Mouse (Mus musculus) kidney, postnatal 25 days (tissue): ENCODE data around the gene Kif2c.

ENCODE experiments used
- DNase-seq, 2 experiments: peaks; one replicate each; pipeline ENCODE4 v3.0.0; 2021; ENCODE audit warnings: mixed read lengths in 2 of 2

The Kif2c gene

DNA sequence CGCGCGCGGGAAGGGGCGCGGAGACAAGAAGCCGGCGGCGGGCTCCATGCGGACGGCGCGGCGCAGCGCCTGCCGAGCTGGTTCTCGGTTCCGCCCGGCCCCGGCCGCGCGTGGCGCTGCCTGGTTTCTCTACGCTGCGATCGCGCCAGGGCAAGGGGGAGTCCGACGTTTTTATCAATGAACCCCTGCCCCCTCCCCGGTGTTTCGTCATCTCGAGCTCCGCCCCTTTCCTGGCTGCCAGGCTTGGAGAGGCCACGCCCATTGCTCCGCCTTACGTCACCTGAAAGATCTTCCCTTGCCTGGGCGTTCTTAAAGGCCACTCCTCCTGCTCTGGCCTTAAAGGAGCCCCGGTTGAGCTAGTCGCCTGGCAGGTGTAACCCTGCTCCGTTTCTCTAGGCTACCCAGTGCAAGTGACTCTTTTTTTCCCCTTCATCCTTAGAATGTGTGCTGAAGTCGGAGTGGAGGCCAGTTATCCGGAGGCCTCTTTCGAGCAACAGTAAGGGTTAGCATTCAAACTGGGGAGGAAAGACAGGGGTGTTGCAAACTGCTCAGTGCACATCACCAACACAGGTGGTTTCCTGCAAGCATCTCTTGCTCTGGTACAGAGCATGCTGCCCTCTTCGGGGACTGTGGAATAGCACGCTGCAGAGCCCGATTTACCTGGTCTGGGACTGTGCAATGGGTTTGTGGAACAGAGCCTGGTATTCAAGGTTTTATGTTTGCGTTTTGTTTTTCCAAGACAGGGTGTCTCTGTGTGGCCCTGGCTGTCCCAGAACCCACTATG lies 48.4 kb downstream of the Kif2c start, which contains the start of gene Plk3:
TSS of gene Plk3 (minus strand) at position 147 of the 784 bp plus-strand sequence.
- DNase-seq = peak; percentile 98 to 99

DNA sequence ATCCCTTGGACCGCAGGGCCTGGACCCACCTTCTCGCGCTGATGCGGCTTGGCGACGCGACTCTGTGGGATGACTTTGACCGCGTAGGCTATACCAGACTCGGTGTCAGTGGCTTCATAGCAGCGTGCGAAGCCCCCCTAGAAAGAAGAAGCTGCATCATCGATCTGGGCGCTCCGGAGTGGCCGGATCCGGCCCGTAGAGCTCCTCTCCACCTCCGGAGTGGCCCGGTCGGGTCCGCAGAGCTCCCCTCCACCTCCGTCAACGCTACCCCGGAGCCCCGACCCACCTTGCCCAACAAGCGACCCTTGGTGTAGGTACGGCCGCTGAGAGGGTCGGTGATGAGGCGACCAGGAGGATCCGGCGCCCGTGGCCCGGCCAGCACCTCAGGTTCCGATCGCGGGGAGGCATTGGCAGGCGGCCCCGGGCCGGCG lies 49.1 kb downstream of the Kif2c start:
- peak in 1 of 2 experiments; percentile 47 for DNase-seq

DNA sequence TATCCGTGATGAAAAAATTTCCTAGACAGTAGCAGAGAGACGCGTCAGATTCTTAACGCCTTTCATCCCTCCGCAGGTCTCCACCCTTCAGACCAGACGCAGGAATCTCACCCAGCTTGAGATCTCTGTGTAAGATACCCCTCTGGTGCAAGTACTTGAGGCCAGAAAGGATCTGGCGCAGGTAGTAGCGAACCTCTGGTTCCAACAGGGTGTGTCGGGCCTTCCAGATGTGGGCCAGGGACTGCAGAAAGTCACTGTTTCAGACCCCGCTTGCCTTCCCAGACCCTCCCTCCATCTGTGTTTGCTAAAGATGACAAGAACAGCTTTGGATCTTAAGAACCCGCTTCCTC lies 49.7 kb downstream of the Kif2c start:
- no peak for DNase-seq

DNA sequence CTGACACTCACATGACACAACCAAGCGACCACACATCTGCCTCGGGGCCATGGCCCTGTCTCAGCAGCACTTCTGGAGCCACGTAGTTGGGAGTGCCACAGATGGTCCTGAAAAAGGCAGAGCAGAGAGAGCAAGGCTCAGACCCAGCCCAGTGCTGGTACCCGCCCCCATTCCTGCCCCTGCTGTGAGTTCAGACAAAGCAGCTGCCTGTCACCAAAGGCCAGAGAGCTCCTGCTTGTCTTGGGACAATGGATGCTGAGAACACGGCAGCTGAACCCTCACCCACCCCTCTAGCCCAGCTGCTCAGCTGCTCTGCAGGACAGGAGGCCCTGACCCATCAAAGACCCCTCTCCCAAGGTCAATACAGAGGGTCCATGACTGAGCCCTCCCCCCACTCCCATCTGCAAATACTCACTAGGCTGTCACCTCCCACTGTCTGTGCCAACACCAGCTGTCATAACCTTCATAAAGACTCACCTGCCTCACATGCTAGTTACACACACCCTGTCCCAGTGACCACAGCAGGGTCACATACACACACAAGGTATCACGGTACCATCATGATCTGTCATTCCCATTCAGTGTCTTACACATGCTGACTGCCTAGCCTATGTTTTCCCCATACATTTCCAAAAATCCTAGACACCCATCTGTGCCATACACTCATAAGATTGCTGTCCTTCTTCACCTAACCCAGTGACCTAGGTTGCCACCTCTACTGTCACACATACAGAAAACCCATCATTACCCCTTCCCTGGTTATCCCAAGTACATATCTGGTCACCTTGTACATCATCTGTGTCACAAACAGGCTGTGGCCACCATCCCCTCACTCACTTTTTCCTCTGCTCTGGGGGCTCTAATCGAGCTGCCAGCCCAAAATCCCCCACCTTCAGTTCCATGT lies 50.3 kb downstream of the Kif2c start:
- DNase-seq = no peak

DNA sequence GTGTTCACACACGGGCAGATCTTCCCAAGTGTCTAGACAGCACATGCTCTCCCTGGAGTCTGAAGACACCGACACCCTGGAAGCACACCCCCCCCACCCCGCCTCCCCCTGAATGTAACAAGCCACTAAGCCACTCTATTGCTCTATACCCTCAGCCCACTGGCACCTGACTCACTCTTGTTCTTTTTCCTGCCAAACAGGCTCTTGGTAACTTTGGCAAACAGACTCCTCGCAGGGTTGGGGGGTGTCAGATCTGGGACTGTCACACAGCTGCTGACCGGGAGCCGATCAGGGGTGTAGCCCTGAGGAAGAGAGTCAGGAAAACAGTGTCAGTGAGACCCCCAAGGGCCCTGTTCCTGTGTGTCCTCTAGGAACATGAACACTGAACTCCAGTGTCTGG lies 51.2 kb downstream of the Kif2c start:
- DNase-seq = no peak

DNA sequence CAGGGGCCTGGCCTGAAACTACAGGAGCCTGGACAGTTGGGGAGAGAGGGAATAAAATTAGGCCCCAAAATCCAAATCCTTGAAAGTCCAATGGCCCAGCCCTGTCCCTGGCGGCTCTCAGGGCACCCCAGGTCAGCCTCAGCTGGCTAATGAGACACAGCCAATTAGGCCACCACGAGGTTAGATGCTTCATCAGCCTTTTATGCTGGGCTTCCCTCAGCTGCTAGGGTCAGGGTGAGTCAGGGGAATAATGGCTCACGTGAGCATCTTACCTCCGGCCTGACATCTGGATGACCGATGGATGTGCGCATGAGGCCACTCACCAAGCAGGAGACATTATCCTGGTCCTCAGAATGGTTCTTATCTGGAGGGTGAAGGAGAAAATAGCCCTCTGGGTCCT lies 51.6 kb downstream of the Kif2c start:
- DNase-seq = peak in 1 of 2 experiments; percentile 70

DNA sequence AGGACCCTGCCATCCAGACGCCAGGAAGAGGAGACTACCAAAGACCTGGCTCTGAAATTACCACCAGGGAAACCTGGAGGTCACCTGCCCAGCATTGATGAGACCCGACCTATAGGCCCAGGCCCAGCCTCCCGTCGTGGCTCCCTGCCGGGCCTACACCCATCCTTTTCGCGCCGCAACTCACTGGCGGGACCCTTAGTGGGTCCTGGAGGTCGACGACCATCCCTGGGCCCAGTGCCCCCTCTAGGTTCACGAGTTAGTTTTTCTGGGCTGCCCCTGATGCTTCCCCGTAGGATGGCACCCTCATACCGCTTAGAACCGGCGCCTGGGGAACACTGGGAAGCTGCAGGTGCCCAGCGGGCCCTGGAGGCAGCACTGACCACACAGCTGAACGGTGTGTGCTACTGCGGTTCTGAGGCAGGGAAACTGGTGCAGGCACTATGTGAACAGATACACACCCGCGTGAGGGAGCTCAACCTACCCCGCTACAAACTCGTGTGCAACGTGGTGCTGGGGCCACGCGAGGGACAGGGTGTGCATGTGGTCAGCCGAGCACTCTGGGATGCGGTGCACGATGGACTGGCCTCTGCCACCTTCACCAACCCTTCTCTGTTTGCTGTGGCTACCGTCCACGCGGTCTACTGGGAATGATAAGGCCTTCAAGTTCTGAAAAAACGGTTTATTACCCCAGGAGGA lies 54.3 kb downstream of the Kif2c start:
- DNase-seq = no peak

DNA sequence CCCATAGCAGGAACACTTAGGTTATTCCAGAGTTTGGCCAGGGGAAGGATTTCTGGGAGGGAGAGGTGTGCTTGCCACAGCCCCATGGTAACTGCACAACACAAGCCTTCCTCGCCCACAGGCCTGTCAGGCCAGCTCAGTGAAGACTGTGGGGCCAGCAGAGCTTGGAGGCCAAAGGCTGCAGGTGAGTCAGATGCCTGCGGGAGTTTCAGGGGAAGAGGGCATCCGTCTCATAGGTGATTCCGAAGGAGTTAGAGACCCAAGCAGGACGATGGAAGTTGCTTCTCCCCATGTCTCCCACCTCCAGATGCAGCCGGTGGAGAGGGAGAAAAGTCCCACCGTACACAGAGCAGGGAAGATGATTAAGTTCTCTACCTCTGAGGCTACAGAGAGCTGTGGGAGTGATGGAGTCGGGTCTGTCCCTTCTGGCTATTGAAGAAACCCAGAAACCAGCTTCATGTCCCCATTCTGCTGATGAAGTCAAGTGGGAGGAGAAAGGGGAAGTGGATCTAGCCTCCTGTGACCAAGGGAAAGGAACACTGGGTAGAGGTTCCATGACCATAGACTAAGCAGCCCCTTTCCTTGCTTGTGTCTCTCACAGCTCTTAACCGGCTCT lies 55.7 kb downstream of the Kif2c start, which contains the start of gene Tctex1d4:
TSS of gene Tctex1d4 (plus strand) at position 120 of the 616 bp plus-strand sequence.
- DNase-seq = no peak

DNA sequence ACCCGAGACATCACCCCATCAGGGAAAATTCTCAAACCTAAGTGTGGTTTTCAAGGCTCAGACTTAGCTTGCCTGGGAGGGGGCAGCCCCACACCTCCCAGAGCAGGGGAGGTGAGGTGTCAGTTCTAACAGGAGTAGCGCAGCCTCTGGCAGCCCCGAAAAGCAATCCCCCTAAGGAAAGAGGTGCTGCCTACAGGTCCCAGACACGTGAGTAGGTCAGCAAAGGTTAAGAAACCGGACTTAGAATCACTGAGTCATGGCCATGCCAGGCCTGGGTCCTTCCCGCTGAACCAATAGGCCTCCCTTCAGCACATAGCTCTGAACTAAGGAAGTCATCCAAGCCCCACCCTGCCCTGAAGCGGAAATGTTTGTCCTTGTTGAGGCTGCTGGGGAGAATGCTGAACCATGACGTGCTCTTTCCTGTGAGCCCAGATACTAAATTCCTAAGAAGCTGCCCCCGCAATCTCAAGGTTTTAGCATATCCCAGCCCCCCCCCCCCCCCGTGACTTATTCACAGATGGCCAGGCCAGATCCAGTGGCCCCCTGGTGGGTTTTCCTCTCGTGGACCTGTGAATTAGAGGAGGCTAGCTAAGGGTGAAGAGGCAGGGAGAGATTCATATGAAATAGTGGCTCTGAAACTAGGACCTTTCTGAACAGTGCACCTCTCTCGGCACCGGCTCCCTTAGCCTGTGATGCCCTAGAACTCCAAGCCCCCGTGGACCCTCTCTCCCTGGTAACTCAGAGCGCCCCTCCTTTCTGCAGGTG lies 56.3 kb downstream of the Kif2c start:
- peak; percentile 84 to 93 for DNase-seq

DNA sequence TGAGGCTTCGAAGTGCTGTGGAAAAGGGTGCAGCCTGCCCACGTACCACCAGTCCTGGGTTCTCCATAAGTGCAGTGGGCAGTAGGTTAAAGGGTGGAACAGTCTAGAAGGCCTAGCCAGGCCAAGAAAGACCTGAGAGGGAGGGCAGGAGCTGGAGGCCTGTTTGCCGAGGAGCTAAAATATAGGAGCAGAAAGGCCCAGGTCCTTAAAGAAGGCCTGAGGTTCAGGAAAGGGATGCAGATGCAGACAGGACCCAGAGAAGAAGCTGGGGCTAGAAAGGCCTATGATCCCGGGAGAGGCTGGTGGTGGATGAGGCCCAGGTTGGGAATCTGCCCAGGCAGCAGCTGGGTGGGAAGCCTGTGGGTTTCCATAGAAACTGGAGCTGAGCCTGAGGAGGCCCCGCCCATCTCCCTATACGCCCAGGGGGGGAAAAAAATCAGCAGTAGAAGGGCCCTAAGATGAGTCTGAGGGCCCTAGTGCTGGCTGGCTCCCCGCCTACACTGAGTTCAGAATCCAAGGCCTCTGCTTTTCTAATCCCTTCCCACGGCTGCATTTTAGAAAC lies 57.0 kb downstream of the Kif2c start, which contains the start of gene Btbd19:
TSS of gene Btbd19 (minus strand) at position 378 of the 562 bp plus-strand sequence.
- peak; percentile 67 to 79 for DNase-seq

DNA sequence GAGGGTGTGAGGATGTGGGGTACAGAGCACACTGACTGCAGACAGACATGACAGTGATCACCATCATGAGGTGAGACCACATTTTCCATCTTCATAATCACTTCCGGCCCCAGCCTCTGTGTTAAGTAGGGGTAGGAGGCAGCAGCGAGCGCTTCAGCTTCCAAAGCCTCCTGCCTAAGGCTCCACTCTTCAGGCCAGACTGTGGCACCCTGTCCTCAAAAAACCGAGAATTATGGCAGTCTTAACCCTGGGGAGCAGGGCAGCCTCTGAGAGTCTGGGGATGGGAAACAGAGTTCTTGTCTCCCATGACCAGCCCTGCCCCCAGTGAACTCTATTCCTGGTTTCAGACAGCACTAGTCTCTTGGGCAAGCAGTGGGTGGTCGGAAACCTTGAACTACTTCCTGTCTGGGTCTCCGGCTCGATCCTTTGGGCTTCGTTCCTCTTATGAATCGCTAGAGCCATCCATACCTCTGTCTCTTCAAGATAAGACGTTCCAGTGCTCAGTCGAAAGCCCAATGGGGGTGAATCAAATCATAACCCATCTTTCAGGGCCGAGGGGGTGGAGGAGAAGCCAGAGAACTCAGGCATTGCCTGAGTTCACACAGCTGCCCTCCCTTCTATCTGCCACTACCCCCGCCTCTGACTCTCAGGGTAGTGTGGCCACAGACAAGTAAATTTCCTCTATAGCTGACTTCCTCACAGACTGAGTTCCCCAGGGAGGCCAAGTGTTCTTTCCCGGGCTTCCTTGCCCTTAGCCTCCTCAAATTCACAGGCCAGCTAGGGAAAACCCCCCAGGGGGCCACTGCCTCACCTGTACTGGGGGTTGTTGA lies 57.7 kb downstream of the Kif2c start:
- DNase-seq = peak; percentile 41 to 69

DNA sequence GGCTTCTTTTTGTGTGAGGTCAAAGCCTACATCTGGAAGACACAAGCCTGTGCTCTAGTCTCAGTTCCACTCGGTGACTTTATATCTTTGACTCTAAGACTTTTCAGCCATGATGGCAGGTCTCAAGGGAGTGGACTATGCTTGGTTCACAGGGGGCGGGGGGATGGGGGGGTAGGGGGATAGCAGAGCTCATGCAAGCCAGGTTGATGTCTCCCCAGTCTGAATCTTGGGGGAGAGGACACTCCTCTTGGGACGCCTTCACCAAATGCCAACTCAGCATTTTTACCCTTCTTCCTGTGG lies 58.3 kb downstream of the Kif2c start:
- no peak for DNase-seq

DNA sequence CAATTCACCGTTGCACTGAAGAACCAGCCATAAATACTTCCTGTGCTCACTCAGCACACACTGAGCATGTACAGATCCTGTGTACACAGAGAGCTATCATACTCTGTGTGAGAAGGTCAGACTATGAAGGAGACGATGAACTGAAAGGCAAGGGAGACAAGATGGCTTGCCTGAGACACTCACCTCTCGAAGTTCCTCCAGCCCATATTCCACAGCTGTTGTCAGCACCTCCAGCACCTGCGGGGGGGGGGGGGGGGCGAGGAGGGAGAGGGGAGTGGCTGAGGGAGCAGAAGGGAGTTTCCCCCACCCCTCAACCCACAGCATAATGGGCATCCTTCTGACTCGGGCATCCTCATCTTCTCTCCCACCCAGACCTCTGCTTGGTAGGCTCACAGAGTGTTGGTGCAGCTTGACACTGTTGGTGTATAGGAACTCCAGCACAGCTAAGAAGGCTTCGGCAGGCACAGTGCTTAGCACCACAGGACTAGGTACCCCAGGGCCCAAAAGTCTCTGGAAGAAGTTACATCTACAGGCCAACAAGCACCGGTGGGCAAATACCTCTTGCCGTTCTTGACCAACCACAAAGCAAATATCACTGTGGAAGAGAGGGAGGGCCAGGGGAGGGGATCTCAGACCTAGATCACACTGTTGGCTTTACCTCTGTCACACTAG lies 58.8 kb downstream of the Kif2c start:
- no peak for DNase-seq

DNA sequence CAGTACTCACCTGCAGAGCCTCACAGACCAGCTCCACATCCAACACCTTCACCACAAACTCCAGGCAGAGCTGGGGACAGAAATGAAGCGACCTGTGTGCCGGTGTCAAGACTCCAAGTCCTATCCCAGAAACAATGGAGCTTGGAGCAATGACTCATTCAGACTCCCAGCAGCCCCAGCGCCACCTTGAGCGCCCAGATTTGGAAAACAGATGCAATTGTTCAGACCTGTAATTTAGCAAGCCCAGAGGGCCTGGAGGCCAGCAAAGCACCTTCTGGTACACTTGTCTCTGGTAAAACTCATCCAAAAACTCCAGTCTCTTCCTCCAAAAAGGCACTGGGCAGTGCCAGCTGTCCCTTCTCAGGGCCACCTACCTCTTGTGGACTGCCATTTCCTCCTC lies 60.2 kb downstream of the Kif2c start:
- DNase-seq = no peak

DNA sequence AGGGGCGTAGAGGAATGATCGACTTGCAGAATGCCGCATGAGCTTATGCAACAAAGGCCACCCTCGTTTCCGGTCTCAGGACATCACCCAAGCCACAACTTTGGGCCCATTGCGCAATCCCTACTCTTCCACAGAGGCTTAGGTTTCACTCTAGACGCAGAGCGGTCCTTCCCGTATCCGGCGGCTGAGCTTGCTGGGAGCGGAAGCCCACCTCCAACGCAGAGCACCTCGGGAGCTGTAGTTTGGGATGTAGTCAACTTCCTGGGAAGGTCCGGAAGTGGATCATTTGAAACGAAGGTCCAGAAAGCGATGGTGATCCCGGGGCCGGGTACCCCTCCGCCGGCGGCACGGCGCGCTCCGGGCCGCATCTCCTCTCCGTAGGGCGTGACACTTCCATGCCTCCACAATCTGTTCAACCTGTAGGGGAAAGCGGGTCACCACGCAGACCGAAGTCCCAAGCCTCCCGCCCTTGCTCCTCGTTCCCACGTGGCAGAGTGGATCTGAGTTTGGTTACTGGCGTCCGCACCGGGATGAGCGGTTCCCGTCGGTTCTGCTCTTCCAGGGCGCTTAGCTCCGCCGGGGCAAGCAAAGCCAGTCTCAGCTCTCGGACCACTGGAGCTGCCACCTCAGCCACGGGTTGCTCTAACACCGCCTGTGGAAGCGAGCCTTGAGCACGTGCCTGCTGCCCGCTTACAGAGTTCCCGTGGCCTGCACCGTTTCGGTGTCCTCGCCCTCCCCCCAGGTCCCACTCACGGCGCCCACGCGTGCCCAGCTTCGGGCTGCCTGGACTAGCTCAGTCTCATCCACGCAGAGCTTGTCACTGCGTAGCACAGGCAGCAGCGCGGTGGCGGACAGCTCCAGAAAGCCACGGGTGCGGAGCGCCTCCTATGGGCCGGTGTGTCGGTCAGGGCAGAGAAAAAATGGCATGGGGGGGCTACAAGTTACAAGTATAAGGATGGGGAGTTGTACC lies 61.7 kb downstream of the Kif2c start:
- DNase-seq = peak; percentile 97 to 99

DNA sequence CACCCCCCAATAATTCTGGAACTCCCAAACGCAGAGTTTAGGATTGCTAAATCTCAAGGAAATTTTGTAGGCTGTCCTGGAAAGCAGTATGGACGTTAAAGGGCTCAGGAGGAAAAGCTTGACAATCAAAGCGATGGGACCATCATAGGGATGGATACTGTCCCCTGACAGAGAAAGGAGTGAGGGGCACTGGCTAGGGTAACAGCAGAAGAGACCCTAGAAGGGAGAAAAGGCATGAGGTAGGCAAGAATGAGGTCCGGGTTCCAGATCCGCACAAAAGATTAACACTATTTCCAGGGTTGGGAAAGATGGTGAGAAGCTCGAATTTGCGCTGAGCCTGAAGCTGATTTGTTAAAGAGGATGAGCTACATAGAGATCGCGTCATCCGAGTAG lies 62.4 kb downstream of the Kif2c start:
- DNase-seq = no peak

DNA sequence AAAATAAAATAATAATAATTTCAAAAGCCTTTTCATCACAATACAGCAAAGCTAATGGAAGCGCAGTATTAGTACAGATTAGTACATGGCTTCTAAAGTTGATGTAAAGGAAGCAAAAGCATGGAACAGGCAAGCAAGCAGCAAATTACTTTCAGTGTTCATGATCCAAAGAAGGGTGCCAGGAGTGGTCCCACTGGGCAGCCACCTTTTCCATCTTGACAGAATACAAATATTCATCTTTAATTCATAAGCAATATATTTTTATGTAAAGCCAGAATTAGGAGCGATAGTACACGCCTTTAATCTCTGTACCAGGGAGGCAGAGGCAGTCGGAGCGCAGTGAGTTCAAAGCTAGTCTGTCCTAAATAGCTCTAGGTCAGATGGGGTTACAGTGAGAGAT lies 62.8 kb downstream of the Kif2c start:
- no peak for DNase-seq

DNA sequence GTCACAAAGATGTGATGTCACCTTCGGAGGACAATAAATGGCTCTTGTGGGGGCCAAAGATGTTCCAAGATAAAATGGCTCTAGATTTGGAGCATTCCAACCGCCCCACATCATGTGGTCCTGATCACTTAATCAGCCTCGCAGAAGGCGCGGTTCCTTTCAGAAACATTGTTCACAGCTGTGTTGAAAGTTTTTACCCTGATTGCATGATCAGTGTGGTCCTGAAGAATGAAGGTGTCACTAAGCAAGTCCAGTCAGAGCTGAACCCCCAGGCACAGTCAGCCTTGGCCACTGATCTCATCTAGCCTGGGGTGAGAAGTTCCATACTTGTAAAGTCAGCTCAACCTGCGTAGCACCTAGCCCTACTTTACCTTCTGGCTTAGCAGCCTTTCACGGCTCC lies 64.5 kb downstream of the Kif2c start:
- no peak for DNase-seq

DNA sequence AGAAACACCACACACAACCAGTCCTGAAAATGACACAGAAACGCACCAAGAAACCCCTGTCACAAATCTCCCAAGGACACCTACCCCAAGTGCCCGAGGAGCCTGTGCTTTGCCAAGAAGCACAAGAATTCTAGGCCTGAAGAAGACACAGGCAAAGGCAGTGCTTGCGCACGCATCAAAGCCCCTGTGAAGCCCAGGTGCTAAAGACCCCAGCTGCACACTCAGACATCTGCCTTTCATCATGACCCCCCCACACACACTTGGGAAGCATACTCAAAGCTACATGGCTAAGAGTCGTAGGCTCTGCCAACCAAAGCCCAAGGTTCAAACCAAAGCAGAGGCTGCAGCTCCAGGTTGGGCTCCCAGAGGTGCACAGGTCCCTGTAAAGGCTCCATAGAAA lies 66.8 kb downstream of the Kif2c start:
- DNase-seq = no peak
